Mouse (Mus musculus) right cerebral cortex, postnatal 4 days (tissue): Measurements from ENCODE around the gene Nrg4.
A peak's percentile ranks its signal among the peaks of the same experiment; 100 is the strongest.

ENCODE experiments used
- DNase-seq: peaks from one replicate; pipeline ENCODE4 v3.0.0-alpha.2; 2022

Gene Nrg4

DNA sequence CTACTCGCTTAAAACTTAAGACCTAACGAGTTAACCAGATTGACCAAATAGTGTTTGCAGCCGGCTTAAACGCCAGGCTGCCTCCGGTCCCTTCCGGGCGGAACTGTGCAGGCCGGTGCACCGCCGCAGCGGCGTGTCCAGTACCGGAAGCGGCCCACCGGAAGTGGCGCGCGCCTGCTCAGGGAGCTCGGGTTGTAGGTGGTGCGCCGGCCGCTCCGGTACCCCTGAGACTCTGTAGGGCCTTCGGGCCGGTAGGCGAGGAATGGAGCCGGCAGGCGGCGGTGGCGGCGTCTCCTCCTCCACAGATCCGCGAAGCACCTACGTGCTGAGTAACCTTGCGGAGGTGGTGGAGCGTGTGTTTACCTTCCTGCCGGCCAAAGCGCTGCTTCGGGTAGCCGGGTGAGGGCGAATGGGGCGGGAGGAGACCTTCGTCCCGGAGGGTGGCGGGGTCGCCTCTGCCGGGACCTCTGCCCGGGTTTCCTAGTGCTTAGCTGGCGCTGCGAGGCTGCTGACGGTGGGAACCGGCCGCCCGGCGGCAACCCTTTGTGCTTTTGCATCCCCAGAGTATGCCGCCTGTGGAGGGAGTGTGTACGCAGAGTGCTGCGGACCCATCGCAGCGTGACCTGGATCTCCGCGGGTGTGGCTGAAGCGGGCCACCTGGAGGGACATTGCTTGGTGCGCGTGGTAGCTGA, 117.7 kb downstream of the Nrg4 start, which contains the start of gene Fbxo22:
Gene Fbxo22 (plus strand): TSS at position 136 of the 692 bp plus-strand sequence.
- DNase-seq = peak; percentile 86

DNA sequence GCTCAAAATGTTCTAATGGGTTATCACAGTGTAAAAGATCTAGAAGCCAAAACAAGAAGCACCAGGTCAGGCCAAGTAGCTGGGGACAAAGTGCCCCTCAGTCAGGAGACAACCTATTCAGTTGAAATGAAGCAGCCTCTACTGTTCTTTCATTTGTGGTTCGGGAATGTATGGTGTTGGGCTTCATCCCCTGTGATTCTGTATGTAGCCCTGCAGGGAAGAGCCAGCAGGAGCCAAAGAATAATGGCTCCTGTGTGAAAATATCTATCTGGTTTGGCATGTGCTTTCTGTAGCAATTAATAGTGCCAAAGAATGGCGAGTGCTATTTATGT, 118.2 kb downstream of the Nrg4 start:
- DNase-seq = no peak

DNA sequence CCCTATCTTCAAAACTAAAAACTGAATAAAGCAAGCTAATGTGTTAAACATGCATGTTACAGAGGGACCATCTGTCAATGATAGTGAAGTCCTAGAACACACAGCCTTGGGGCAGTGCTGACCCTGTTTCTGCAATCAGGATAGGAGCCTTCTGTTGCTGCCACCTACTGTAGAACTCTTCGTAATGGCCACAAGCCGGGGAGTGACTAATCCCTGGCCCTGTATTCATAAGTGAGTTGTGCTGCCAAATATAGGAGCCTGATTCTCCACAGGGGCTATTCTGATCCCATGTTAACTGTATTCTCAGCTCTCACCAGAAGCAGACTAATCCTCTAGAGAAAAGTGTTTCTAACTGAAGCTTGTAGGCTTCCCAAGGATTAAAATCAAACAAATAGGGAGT, 127.3 kb downstream of the Nrg4 start:
- no peak for DNase-seq

DNA sequence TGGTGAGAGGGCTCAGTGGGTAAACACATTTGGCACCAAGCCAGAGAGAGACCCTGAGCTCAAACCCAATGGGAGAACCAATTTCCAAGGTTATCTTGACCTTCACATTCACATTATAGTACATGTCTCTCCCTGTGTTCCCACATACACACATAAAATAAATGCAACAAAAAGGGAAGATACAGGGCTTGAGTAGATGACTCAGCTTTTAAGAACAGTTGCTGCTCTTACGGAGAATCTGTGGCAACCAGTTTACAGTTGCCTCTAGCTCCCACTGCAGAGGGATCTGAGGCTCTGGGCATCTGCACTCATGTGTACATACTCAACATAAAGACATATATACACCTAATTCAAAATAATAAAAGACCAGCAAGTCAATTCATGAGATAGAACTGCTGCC, 128.4 kb downstream of the Nrg4 start:
- no peak for DNase-seq

DNA sequence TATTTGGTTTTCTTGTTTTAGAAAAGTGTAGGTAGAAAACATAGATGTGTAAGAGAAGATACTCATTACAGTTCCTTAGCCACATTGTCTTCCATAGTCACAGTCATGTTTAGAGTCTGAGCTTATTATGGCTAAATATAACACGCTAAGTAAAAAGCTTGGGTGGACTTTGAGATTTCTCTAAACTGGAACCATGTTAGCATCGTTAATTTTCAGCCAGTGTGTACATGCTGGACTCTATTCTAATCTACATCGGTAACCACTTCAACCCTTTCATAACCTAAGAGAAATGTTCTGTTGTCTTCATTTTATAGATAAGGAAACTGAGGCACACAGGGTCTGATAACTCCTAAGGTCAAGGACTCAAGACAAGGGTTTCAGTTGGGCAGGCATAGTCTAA, 130.8 kb downstream of the Nrg4 start:
- no peak for DNase-seq

DNA sequence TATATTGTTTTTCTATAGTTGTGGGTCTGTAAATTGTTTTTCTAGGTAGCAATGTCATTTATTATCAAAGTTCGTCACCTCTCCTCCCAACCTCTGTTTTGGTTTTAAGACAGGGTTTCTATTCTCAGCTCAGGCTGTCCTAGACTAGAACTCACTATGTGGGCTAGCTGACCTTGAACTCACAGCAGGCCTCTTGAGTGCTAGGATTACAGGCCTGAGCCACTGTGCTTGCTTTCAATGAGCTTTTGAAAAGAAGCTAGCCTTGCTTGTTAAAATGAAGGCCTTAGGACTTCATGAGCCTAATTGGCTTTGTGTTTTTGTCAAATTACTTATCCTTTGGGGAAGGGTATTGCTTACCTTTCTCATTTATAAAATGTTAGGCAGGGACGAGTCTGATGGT, 152.4 kb downstream of the Nrg4 start:
- DNase-seq = no peak

DNA sequence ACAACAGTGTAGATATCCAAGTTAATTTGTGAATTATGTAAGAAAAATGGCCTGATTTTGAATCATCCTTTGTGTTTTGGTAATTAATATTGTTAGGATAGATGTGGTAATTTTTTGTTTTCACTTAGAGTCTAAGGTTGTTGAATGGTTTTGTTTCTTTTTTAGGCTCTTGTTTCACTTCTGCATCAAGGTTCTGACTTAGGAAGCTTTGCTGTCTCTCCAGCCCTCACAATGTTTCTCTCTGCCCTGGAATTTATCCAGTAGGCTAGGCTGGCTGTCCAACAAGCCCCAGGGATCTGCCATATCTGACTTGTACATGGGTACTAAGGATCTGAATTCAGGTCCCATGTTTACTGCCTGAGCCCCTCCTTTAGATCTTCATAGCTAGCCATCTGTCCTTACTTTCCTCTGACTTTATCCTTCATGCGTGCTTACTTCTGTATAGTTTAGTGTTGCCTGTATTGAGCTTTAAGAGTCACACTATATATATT, 154.4 kb downstream of the Nrg4 start:
- DNase-seq = no peak

DNA sequence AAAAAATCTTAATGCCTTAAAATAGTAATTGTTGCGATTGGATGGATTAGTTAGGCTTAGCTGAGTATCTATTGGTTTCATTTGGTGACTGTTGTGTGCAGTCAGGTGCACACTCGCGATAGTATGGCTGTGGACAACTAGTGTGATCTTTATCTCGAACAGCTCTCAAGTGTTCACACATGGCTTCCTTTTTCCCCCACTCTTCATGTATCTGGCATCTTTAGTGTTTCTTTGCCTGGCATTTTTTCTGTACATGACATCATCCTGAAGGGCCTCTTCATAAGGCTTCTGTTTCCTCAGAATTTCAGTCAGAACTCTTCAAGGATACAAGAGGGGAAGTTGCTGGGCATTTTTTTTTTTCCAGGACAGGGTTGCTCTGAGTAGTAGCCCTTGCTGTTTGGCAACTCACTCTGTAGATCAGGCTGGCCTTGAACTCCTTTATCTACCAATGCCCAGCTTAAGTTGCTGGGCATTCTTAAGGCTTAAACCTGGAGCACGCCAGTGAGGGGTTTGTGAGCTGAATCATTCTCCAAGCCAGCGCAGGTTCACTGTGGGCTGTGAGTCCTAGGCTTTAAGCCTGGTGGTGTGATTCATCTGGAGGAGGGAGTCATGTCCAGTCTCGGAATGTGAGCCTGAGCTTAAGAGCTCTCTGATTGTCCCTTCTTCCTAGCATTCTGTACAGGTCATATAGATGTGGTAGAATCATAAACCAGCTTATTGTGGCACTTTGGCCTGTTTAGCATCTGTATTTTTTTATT, 155.8 kb downstream of the Nrg4 start:
- no peak for DNase-seq
